ENCODE assay signal across 11 mouse cellular contexts in genomic region chr16:25178055-25178454, GRCm38 (mm10).
"Had no signal": no experiment of that assay in that cellular context is flagged by ENCODE, and none has a peak within 500 bp of the region (broad histone marks: within the 10 kb centered on the region; RNA-seq: fewer than 3 reads in every experiment).

No protein-coding gene starts in this region.

- H3K9ac ChIP-seq: kidney, embryonic 15.5 days; limb, embryonic 13.5 days; midbrain, embryonic 15.5 days; neural tube, embryonic 15.5 days had no signal

- H3K27me3 ChIP-seq: kidney, embryonic 15.5 days; limb, embryonic 13.5 days; midbrain, embryonic 15.5 days; neural tube, embryonic 15.5 days had no signal

- H3K4me3 ChIP-seq: kidney, embryonic 15.5 days; left cerebral cortex, adult 2 months; limb, embryonic 13.5 days; midbrain, embryonic 15.5 days; neural tube, embryonic 15.5 days had no signal

- H3K27ac ChIP-seq: kidney, embryonic 15.5 days; left cerebral cortex, adult 2 months; limb, embryonic 13.5 days; midbrain, embryonic 15.5 days; neural tube, embryonic 15.5 days had no signal

- H3K4me2 ChIP-seq: kidney, embryonic 15.5 days; limb, embryonic 13.5 days; liver, embryonic 11.5 days; midbrain, embryonic 11.5 days; midbrain, embryonic 15.5 days; neural tube, embryonic 15.5 days had no signal

- ATAC-seq: intestine, embryonic 16.5 days; midbrain, embryonic 15.5 days had no signal

- H3K4me1 ChIP-seq: kidney, embryonic 15.5 days; limb, embryonic 13.5 days; midbrain, embryonic 15.5 days; neural tube, embryonic 15.5 days had no signal

- H3K9me3 ChIP-seq: kidney, embryonic 15.5 days; limb, embryonic 13.5 days; midbrain, embryonic 15.5 days; neural tube, embryonic 15.5 days had no signal

- H3K36me3 ChIP-seq: kidney, embryonic 15.5 days; limb, embryonic 13.5 days; midbrain, embryonic 15.5 days; neural tube, embryonic 15.5 days had no signal

- DNase-seq: kidney, adult 2 months; kidney, postnatal 14 days; lung, adult 18-20 months had no signal
